Mouse (Mus musculus) urinary bladder, postnatal 4 days (tissue): ENCODE measurements around the gene Twist2.

ENCODE experiments used
- DNase-seq, 2 experiments: peaks; one replicate each; pipeline ENCODE4 v3.0.0; 2021 to 2022; ENCODE audit warnings: low spot score in 2 of 2

Gene Twist2

GRCm38 (mm10) chr1:91816571-91816970, 15.3 kb downstream of the Twist2 start:
- peak in 1 of 2 experiments; percentile 33 for DNase-seq

- DNase-seq = no peak
Measured at GRCm38 (mm10) chr1:91819237-91819636, 18.0 kb downstream of the Twist2 start.

- no peak for DNase-seq
Measured at GRCm38 (mm10) chr1:91820531-91820930, 19.3 kb downstream of the Twist2 start.

- no peak for DNase-seq
Measured at GRCm38 (mm10) chr1:91822316-91822824, 21.1 kb downstream of the Twist2 start.

GRCm38 (mm10) chr1:91823530-91823929, 22.3 kb downstream of the Twist2 start:
- DNase-seq = no peak

GRCm38 (mm10) chr1:91823951-91824350, 22.7 kb downstream of the Twist2 start:
- DNase-seq = no peak

GRCm38 (mm10) chr1:91825261-91825660, 24.0 kb downstream of the Twist2 start:
- no peak for DNase-seq

- DNase-seq = no peak
Measured at GRCm38 (mm10) chr1:91831978-91832377, 30.7 kb downstream of the Twist2 start.

- no peak for DNase-seq
Measured at GRCm38 (mm10) chr1:91839557-91839956, 38.3 kb downstream of the Twist2 start.

- DNase-seq = no peak
Measured at GRCm38 (mm10) chr1:91839979-91840378, 38.7 kb downstream of the Twist2 start.

- DNase-seq = no peak
Measured at GRCm38 (mm10) chr1:91844236-91844635, 43.0 kb downstream of the Twist2 start.

GRCm38 (mm10) chr1:91844681-91845379, 43.6 kb downstream of the Twist2 start:
- no peak for DNase-seq

GRCm38 (mm10) chr1:91845380-91845957, 44.2 kb downstream of the Twist2 start:
- DNase-seq = no peak

- DNase-seq = peak in 1 of 2 experiments; percentile 37
Measured at GRCm38 (mm10) chr1:91851300-91851699, 50.0 kb downstream of the Twist2 start.

- no peak for DNase-seq
Measured at GRCm38 (mm10) chr1:91856771-91857664, 55.8 kb downstream of the Twist2 start.

GRCm38 (mm10) chr1:91858101-91858790, 57.0 kb downstream of the Twist2 start:
- peak in 1 of 2 experiments; percentile 57 for DNase-seq

- no peak for DNase-seq
Measured at GRCm38 (mm10) chr1:91858901-91859300, 57.6 kb downstream of the Twist2 start.

- DNase-seq = no peak
Measured at GRCm38 (mm10) chr1:91861511-91861910, 60.2 kb downstream of the Twist2 start.

- no peak for DNase-seq
Measured at GRCm38 (mm10) chr1:91866001-91866400, 64.7 kb downstream of the Twist2 start.

- DNase-seq = no peak
Measured at GRCm38 (mm10) chr1:91871101-91871500, 69.8 kb downstream of the Twist2 start.

- DNase-seq = no peak
Measured at GRCm38 (mm10) chr1:91872388-91873059, 71.3 kb downstream of the Twist2 start.
